Mouse (Mus musculus): ENCODE data around the gene Lsm3. TPM values are rescaled to one million over a fixed set of nuclear protein-coding genes. Genes with fewer than 3 reads are reported as not detected.

Lsm3 gene
- polyA plus RNA-seq, 1 experiment from 2014 or later = 251 TPM

Other genes starting within 250 kb of the Lsm3 start
- 0.14 and 0.44 TPM in 2 replicates for gene Wnt7a, start 104.6 kb upstream of the Lsm3 start, polyA plus RNA-seq (2015; fragmentation: Nextera tagmentation; extraction: Ambion mirVana)
- gene Chchd4, start 42.4 kb upstream of the Lsm3 start, polyA plus RNA-seq (2015; fragmentation: Nextera tagmentation; extraction: Ambion mirVana) = 32.8 and 34.2 TPM in 2 replicates
- gene Tmem43, start 42.2 kb upstream of the Lsm3 start, polyA plus RNA-seq (2015; fragmentation: Nextera tagmentation; extraction: Ambion mirVana) = 52.3 and 54.3 TPM in 2 replicates
- 28.9 and 30.3 TPM in 2 replicates for gene Xpc, start within 50 bp of the Lsm3 start, polyA plus RNA-seq (2015; fragmentation: Nextera tagmentation; extraction: Ambion mirVana)
- 82.9 and 96.3 TPM in 2 replicates for gene Slc6a6, start 168.1 kb downstream of the Lsm3 start, polyA plus RNA-seq (2015; fragmentation: Nextera tagmentation; extraction: Ambion mirVana)